Mouse (Mus musculus): Measurements from ENCODE around the gene Dpep3. TPM values are rescaled to one million over a fixed set of nuclear protein-coding genes. Genes with fewer than 3 reads are reported as not detected.

Gene Dpep3
- polyA plus RNA-seq, 1 experiment from 2014 or later: not detected

- Histone ChIP-seq H3K9me3 (replicated peaks) (no peaks in the 10 kb centered on the region), H3K36me3 (ENCODE audit: poor library complexity, severe bottlenecking) (no peaks in the 10 kb centered on the region), H3K4me2 (no peak overlapping the region), H3K27ac (no peak overlapping the region), H3K4me1 (peaks cover under 1% of the 10 kb centered on the region; the same call in 1 of the 2 replicates), H3K9ac (no peak overlapping the region), H3K4me3 (no peak overlapping the region), H3K27me3 (peaks cover 18% of the 10 kb centered on the region)
- WGBS: 77% methylated on average over 8 of the region's 8 CpGs
- ATAC-seq: no peak
These were observed 8.1 kb downstream of the Dpep3 start for GRCm38 (mm10) chr8:105971019-105971720.

GRCm38 (mm10) chr8:105969367-105969766 lies 9.9 kb downstream of the Dpep3 start:
- no peak overlapping the region for H3K4me3 ChIP-seq

GRCm38 (mm10) chr8:105966692-105967311 lies 12.4 kb downstream of the Dpep3 start:
- H3K27ac ChIP-seq: no peak overlapping the region
- WGBS: 7% methylated on average over 19 of the region's 19 CpGs
- peaks cover 12% of the 10 kb centered on the region; the same call in 1 of the 2 replicates for H3K4me1 ChIP-seq
- H3K9ac ChIP-seq: no peak overlapping the region
- peak overlapping the region; percentile 78 for H3K4me2 ChIP-seq
- 0 out of 2 replicates have a peak overlapping the region, but pooled peaks have one; percentile 59 for H3K4me3 ChIP-seq
- H3K36me3 ChIP-seq (ENCODE audit: poor library complexity, severe bottlenecking): no peaks in the 10 kb centered on the region
- no peaks in the 10 kb centered on the region for H3K9me3 ChIP-seq (replicated peaks)
- peaks cover 46% of the 10 kb centered on the region for H3K27me3 ChIP-seq
- ATAC-seq: no peak

More at GRCm38 (mm10) chr8:105969367-105969766, 9.9 kb downstream of the Dpep3 start:
- Histone ChIP-seq H3K9ac (no peak overlapping the region), H3K4me1 (peaks cover 12% of the 10 kb centered on the region; the same call in 1 of the 2 replicates), H3K27ac (no peak overlapping the region), H3K4me2 (no peak overlapping the region), H3K9me3 (replicated peaks) (no peaks in the 10 kb centered on the region), H3K27me3 (peaks cover 36% of the 10 kb centered on the region), H3K36me3 (ENCODE audit: poor library complexity, severe bottlenecking) (no peaks in the 10 kb centered on the region)
- 70% methylated on average over 1 of the region's 1 CpGs for WGBS
- ATAC-seq: no peak

- H3K4me2 ChIP-seq: peak within 1 kb of the TSS; percentile 78
- H3K9me3 ChIP-seq (replicated peaks): no peaks in the 10 kb centered on the region
- no peak within 1 kb of the TSS; the same call in 1 of the 2 replicates for H3K27ac ChIP-seq
- WGBS: 0% methylated on average over 22 of the region's 47 CpGs
- H3K9ac ChIP-seq: peak within 1 kb of the TSS; percentile 68
- H3K27me3 ChIP-seq: peaks cover 46% of the 10 kb centered on the region
- H3K36me3 ChIP-seq (ENCODE audit: poor library complexity, severe bottlenecking): no peaks in the 10 kb centered on the region
- ATAC-seq: peak; percentile 87
- H3K4me3 ChIP-seq: peak within 1 kb of the TSS; percentile 59
- H3K4me1 ChIP-seq: peaks cover 12% of the 10 kb centered on the region; the same call in 1 of the 2 replicates
These were observed 13.3 kb downstream of the Dpep3 start, which contains the start of gene Slc12a4 for GRCm38 (mm10) chr8:105965905-105966341. Slc12a4 (minus strand) TSS chr8:105966097.

GRCm38 (mm10) chr8:105965266-105965904 lies 13.8 kb downstream of the Dpep3 start:
- Histone ChIP-seq H3K4me3 (peak overlapping the region; percentile 59), H3K27ac (no peak overlapping the region; the same call in 1 of the 2 replicates), H3K9ac (peak overlapping the region; percentile 68), H3K4me2 (peak overlapping the region; percentile 78), H3K36me3 (ENCODE audit: poor library complexity, severe bottlenecking) (no peaks in the 10 kb centered on the region), H3K27me3 (peaks cover 46% of the 10 kb centered on the region), H3K9me3 (replicated peaks) (no peaks in the 10 kb centered on the region), H3K4me1 (peaks cover 12% of the 10 kb centered on the region; the same call in 1 of the 2 replicates)
- ATAC-seq: peak; percentile 67
- WGBS: 2% methylated on average over 40 of the region's 40 CpGs

GRCm38 (mm10) chr8:105964506-105965265 lies 14.5 kb downstream of the Dpep3 start:
- Histone ChIP-seq H3K27ac (no peak overlapping the region), H3K4me2 (peak overlapping the region; percentile 78), H3K36me3 (ENCODE audit: poor library complexity, severe bottlenecking) (no peaks in the 10 kb centered on the region), H3K4me1 (peaks cover 12% of the 10 kb centered on the region; the same call in 1 of the 2 replicates), H3K9me3 (replicated peaks) (no peaks in the 10 kb centered on the region), H3K4me3 (peak overlapping the region; percentile 59), H3K27me3 (peaks cover 46% of the 10 kb centered on the region), H3K9ac (0 out of 2 replicates have a peak overlapping the region, but pooled peaks have one; percentile 68)
- WGBS: 79% methylated on average over 12 of the region's 12 CpGs
- ATAC-seq: no peak

- no peak overlapping the region for H3K9ac ChIP-seq
- H3K9me3 ChIP-seq (replicated peaks): no peaks in the 10 kb centered on the region
- peaks cover 12% of the 10 kb centered on the region; the same call in 1 of the 2 replicates for H3K4me1 ChIP-seq
- H3K4me2 ChIP-seq: no peak overlapping the region
- no peak for ATAC-seq
- H3K4me3 ChIP-seq: no peak overlapping the region
- no peaks in the 10 kb centered on the region for H3K36me3 ChIP-seq (ENCODE audit: poor library complexity, severe bottlenecking)
- WGBS: 87% methylated on average over 10 of the region's 10 CpGs
- no peak overlapping the region for H3K27ac ChIP-seq
- H3K27me3 ChIP-seq: peaks cover 32% of the 10 kb centered on the region
These were observed 17.7 kb downstream of the Dpep3 start for GRCm38 (mm10) chr8:105961536-105961935.

GRCm38 (mm10) chr8:105961101-105961500 lies 18.1 kb downstream of the Dpep3 start:
- Histone ChIP-seq H3K36me3 (ENCODE audit: poor library complexity, severe bottlenecking) (no peaks in the 10 kb centered on the region), H3K4me3 (no peak overlapping the region), H3K9ac (no peak overlapping the region), H3K9me3 (replicated peaks) (no peaks in the 10 kb centered on the region), H3K27ac (no peak overlapping the region), H3K4me2 (no peak overlapping the region), H3K27me3 (peaks cover 28% of the 10 kb centered on the region), H3K4me1 (peaks cover 11% of the 10 kb centered on the region; the same call in 1 of the 2 replicates)
- no peak for ATAC-seq
- 82% methylated on average over 14 of the region's 14 CpGs for WGBS

GRCm38 (mm10) chr8:105959350-105959749 lies 19.9 kb downstream of the Dpep3 start:
- no peaks in the 10 kb centered on the region for H3K36me3 ChIP-seq (ENCODE audit: poor library complexity, severe bottlenecking)
- no peak overlapping the region for H3K27ac ChIP-seq
- no peak overlapping the region for H3K4me2 ChIP-seq
- WGBS: 79% methylated on average over 7 of the region's 7 CpGs
- ATAC-seq: no peak
- H3K9ac ChIP-seq: no peak overlapping the region
- peaks cover 10% of the 10 kb centered on the region for H3K27me3 ChIP-seq
- no peaks in the 10 kb centered on the region for H3K9me3 ChIP-seq (replicated peaks)
- no peak overlapping the region for H3K4me3 ChIP-seq
- no peaks in the 10 kb centered on the region for H3K4me1 ChIP-seq

- Histone ChIP-seq H3K4me1 (no peaks in the 10 kb centered on the region), H3K4me2 (no peak overlapping the region), H3K9ac (no peak overlapping the region), H3K27me3 (no peaks in the 10 kb centered on the region), H3K27ac (no peak overlapping the region), H3K36me3 (ENCODE audit: poor library complexity, severe bottlenecking) (no peaks in the 10 kb centered on the region), H3K4me3 (no peak overlapping the region), H3K9me3 (replicated peaks) (no peaks in the 10 kb centered on the region)
- ATAC-seq: no peak
- 77% methylated on average over 2 of the region's 4 CpGs for WGBS
These were observed 21.4 kb downstream of the Dpep3 start for GRCm38 (mm10) chr8:105957813-105958212.

- Histone ChIP-seq H3K36me3 (ENCODE audit: poor library complexity, severe bottlenecking) (no peaks in the 10 kb centered on the region), H3K27me3 (no peaks in the 10 kb centered on the region), H3K4me3 (no peak overlapping the region), H3K9me3 (replicated peaks) (no peaks in the 10 kb centered on the region), H3K4me1 (no peaks in the 10 kb centered on the region), H3K4me2 (no peak overlapping the region), H3K9ac (no peak overlapping the region), H3K27ac (no peak overlapping the region)
- WGBS: 91% methylated on average over 4 of the region's 4 CpGs
- no peak for ATAC-seq
These were observed 22.7 kb downstream of the Dpep3 start for GRCm38 (mm10) chr8:105956556-105956955.
